Mouse (Mus musculus) right cerebral cortex, adult 18-20 months (tissue): ENCODE results near the gene Il34.

Source experiments
- DNase-seq: peaks from one replicate; pipeline ENCODE4 v3.0.0; 2022; ENCODE audit warnings: mixed read lengths

Il34 gene

DNA sequence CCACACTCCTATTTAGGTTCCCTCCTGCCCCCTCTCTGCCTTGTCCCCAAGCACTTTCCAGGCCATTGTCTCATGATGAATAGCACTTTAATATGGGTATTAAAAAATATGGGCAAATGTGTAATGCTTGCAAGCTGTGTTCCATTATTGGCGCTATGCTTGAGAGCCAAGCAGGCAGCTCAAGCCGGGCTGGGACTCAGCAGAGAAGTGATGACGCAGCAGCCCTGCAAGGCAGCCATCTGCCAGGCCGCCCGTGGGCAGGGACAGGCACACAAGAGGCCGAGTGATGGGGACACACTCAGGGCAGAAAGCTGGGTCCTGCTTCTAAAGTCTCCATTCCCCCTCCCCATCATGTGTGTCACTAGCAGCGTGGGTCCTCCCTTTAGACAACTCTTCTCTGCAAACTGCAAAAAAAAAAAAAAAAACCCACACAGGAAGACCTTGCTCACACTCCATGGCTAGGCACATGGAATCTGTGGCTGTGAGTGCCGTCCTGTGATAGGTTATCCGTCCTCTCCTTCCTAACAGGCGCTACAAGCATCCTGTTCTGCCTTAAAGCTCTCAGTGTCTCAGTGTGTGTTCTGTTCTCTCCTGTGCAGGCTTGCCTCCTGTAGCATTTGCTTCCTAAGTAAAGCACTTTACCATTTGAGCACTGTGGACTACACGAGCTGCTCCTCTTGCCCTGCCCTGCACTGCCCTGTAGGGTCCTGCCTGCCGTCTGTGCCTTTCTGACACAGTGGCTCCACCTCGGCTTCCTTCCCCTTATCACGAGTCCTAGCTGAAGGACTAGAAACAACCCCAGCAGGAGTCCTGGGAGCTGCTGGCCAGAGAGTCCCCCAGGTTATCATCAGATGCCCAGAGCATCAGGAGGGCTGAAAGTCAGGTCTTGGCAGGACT, 100.1 kb downstream of the Il34 start:
- peak; percentile 64 for DNase-seq

- no peak for DNase-seq
Observed at GRCm38 (mm10) chr8:110704103-110704502, 101.6 kb downstream of the Il34 start.

- no peak for DNase-seq
Observed at GRCm38 (mm10) chr8:110703460-110704061, 102.2 kb downstream of the Il34 start.

DNA sequence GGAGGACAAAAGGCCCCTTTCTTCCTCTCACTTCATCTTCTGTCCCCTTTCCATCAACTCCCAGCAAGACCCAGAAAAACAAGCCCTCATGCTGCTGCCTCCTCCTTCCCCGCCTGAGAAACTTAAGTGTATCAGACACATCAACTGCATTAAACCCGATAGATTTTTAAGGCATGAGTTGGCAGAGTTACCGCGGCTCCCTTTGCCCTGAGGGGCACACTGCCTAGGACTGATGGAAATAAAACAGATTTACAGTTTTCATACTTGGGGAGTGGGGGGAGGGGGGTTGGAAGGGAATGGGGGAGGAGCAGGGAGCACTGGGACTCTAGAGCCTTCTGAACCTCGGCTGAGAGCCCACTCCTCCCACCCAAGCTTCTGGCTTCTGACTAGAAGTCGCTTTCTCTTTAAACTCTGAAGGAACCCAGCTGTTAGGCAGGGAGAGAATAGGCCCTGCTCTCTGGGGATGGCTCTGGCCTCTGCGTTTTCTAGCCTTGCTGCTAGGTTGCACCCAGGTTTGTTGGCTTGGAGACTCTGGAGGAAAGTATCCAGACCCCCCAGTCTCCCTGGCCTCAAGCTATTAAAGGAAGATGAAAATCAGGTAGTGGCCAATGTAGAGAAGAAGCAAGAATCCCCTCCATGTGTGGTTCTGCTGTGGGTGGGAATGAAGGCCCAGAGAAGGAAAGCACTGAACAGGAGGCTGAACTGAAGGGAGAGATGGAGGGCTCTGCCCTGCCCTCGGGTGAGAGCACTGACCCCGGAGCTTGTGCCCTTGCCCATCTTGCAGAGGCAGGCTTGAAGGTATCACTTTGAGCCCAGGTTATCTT, 102.9 kb downstream of the Il34 start:
- DNase-seq, result no peak

- DNase-seq, result no peak
Observed at GRCm38 (mm10) chr8:110700561-110700960, 105.2 kb downstream of the Il34 start.

DNA sequence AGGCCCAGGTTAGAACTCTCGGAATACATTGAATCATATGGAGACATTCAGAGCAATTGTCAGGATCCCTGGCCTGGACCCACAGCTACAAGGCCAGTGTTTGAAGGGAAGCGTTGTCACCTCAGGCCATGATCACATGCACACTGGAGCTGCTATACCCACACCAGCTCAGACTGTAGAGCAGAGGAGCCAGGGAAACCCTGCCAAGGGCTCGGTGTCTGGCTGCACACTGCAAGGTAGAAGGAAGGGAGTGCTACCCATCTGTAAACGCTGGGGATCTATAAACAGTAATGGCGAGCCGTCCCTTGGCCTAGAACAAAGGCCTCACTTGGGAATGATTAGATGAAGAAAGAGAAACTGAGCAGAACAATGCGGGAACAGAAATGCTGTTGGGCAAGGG, 106.2 kb downstream of the Il34 start:
- DNase-seq, result no peak

DNA sequence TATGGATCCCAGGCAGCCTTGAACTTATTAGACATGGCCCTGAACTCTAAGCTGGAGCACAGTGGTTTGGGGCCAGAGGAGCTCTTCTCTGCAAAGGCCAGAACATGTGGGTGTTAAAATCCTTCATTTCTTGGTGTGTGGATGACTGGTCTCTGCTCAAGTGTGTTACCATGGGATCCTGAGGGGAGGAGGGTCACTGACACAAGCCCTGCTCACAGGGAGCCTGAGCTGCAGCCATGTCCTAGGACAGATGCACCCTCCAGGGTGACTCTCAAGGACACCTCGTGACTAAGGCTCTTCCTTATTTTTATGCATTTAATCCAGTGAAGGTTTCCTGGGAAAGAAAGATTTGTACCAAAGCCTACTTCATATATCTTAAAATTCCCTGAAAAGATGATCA, 107.6 kb downstream of the Il34 start:
- no peak for DNase-seq

GRCm38 (mm10) chr8:110697571-110697970, 108.2 kb downstream of the Il34 start:
- DNase-seq, result peak; percentile 59

DNA sequence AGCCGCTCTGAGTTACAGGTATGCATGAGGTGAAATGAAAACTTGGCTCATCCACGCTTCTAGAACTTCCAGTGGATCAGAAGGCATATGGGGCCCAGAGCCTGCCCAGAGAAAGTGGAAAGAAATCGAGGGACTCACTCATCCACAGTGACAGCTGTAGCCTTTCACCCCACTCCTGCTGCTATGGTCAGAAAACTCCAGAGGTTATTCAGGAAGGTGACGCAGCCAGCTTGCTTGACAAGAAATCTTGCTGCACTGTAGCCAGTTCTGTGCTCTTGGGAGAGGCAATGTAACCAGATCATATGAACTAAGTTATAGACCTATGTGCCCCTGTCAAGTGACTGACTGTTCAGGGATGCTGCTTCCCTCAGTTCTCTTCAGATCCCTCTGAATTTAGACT, 109.7 kb downstream of the Il34 start:
- no peak for DNase-seq

- peak; percentile 38 for DNase-seq
Observed at GRCm38 (mm10) chr8:110695431-110695830, 110.3 kb downstream of the Il34 start.

DNA sequence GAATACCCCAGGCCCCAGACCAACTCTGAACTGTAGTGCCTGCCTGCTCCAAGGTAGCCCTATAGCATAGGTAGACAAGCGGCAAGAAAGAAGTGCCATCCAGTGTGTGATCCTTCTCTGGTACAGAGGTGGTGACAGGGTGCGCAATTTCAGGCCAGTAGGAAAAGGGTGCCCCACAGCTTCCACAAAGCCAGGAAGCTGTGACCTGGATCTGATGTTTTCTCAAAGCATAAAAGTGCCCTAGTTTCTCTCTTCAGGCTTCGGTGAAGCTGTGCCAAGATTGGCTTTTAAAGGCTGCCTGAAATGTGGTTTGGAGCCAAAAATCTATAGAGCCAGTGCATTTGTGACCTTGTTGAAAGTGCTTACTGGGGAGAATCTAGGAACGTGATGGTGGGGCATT, 110.9 kb downstream of the Il34 start:
- DNase-seq, result no peak

GRCm38 (mm10) chr8:110694226-110694625, 111.5 kb downstream of the Il34 start:
- DNase-seq, result no peak
